Mouse (Mus musculus): ENCODE data around the gene Ugt1a7c. TPM values are rescaled to one million over a fixed set of nuclear protein-coding genes. Genes with fewer than 3 reads are reported as not detected.
"Not testable (repeated sequence)": the region's sequence is repeated elsewhere in the genome, so short reads cannot be mapped to it uniquely, and the experiment has no call there.

The Ugt1a7c gene
- polyA plus RNA-seq, 1 experiment from 2014 or later, result 2.3 TPM

- not testable (repeated sequence) for ATAC-seq (ENCODE audit: borderline replicate concordance, extremely low read depth, low FRiP score, low TSS enrichment); H3K4me1 ChIP-seq; H3K27ac ChIP-seq; H3K36me3 ChIP-seq; H3K27me3 ChIP-seq; H3K4me2 ChIP-seq; H3K4me3 ChIP-seq; H3K9me3 ChIP-seq; H3K9ac ChIP-seq
- WGBS, result 59% methylated on average over 4 of the region's 4 CpGs
Measured at GRCm38 (mm10) chr1:88125827-88126360, 31.0 kb downstream of the Ugt1a7c start.

DNA sequence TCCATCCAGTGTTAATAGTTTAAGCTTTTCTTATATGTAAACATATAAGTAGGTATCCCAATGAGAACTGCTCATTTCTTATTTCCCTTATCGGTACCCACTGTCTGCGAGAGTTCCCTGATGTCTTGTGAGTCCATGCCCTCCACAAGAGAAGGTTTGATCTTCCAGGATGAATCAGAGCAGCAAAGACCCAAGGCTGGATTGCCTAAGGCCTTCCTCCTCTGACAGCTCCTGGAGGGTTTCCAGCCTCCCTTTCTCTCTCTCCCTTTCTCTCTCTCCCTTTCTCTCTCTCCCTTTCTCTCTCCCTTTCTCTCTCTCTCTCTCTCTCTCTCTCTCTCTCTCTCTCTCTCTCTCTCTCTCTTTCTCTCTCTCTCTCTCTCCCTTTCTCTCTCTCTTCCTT lies 34.2 kb downstream of the Ugt1a7c start:
- not testable (repeated sequence) for H3K36me3 ChIP-seq; H3K27me3 ChIP-seq; H3K4me3 ChIP-seq; H3K9me3 ChIP-seq; ATAC-seq (ENCODE audit: borderline replicate concordance, extremely low read depth, low FRiP score, low TSS enrichment); H3K9ac ChIP-seq; H3K27ac ChIP-seq; H3K4me2 ChIP-seq; H3K4me1 ChIP-seq
- 64% methylated on average over 2 of the region's 2 CpGs for WGBS

DNA sequence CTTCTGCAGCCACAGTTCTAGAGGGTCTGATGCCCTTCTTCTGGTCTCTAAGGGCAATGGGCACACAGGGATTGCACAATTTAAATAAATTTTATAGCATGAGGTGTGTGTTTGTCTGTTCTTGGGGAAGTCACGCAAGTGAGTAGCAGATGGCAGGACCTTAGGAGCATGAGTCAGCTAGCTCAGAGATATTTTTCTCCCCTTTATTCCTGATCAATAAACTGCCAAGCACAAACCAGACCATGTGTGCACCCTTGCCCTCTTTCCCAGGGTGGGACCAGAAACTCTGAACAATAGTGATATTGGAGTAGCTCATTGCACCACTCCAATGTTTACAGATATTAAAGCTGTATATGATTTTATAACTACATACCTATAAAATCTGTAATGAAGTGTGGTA lies 35.4 kb downstream of the Ugt1a7c start:
- H3K9me3 ChIP-seq; H3K9ac ChIP-seq; ATAC-seq (ENCODE audit: borderline replicate concordance, extremely low read depth, low FRiP score, low TSS enrichment); H3K4me3 ChIP-seq; H3K4me1 ChIP-seq; H3K36me3 ChIP-seq; H3K27me3 ChIP-seq; H3K4me2 ChIP-seq; H3K27ac ChIP-seq: not testable (repeated sequence)
- WGBS, result 69% methylated on average over 1 of the region's 1 CpGs

GRCm38 (mm10) chr1:88133908-88134456 lies 39.1 kb downstream of the Ugt1a7c start:
- ATAC-seq (ENCODE audit: borderline replicate concordance, extremely low read depth, low FRiP score, low TSS enrichment), result no peak
- peak overlapping the region; percentile 41; the same call in 1 of the 2 replicates for H3K27ac ChIP-seq

DNA sequence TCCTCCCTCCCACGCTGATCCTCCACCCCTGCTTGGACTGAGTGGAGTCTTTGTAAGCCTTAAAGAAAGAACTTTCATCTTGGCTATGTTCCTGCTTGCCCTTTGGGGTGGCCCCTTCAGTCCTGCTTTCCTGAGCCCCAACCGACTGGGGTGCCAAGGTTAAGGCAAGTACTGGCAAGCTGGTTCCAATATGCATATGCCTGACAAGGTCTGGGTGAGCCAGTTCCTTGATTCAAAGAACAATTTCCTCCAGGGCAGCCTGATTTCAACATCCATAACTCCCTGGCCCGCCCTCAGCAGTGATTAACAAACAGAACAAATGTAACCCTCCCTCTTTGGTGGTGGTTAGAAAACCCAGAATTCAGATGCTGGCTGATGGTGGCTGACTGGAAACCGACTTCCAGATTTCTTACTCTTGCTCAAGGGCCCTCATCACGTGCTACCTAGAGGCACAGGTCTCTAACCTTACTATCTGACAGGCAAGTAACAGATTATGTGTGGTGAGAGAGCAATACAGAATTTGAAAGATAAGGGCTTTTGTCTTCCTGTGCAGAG lies 39.7 kb downstream of the Ugt1a7c start, which contains the start of gene Ugt1a6a:
TSS of gene Ugt1a6a (plus strand) at position 353 of the 555 bp plus-strand sequence.
- ATAC-seq (ENCODE audit: borderline replicate concordance, extremely low read depth, low FRiP score, low TSS enrichment), result not testable (repeated sequence)
- H3K27ac ChIP-seq, result peak within 1 kb of the TSS; percentile 41; the same call in 1 of the 2 replicates
- 35% methylated on average over 5 of the region's 5 CpGs for WGBS

More at GRCm38 (mm10) chr1:88133908-88134456, 39.1 kb downstream of the Ugt1a7c start:
- Histone ChIP-seq H3K9ac (no peak overlapping the region), H3K9me3 (no peaks in the 10 kb centered on the region), H3K4me3 (no peak overlapping the region), H3K4me1 (no peaks in the 10 kb centered on the region; the same call in 1 of the 2 replicates), H3K27me3 (no peaks in the 10 kb centered on the region), H3K4me2 (no peak overlapping the region), H3K36me3 (no peaks in the 10 kb centered on the region)
- WGBS, result 55% methylated on average over 3 of the region's 3 CpGs

DNA sequence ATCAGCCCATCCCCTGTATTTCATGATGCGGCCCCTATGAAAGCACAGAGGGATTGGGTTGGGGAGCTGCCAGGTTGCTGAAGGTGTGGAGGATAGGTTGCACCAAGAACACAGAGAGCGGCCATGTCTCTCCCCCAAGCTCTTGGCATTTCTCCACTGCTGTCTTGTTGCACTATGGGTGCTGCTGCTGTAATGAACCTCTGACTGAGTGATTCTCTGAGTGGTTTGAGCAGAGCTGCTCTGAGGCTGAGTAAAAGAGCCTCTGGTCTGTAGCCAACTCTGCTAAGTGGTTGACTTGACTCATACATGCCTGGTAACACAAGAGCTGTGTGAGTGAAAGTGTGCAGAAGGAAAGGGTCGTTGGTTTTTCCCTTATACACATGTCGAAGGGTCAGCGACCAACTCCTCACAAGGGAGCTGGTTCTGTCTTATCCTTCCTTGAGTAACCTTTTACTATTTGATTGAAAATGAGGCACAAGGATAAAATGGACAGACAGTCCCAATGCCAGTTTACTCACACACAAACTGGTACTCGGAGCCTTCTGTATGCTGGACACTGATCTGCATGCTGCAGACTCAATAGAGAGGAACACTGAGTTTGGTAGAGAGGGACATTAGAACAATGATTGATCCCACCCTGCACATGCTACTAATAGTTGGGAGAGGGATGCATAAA lies 40.5 kb downstream of the Ugt1a7c start:
- ATAC-seq (ENCODE audit: borderline replicate concordance, extremely low read depth, low FRiP score, low TSS enrichment); H3K27ac ChIP-seq: not testable (repeated sequence)

More for the DNA sequence above, 39.7 kb downstream of the Ugt1a7c start, which contains the start of gene Ugt1a6a:
- not testable (repeated sequence) for H3K4me3 ChIP-seq, H3K27me3 ChIP-seq, H3K4me2 ChIP-seq, H3K36me3 ChIP-seq, H3K9me3 ChIP-seq, H3K9ac ChIP-seq, H3K4me1 ChIP-seq

DNA sequence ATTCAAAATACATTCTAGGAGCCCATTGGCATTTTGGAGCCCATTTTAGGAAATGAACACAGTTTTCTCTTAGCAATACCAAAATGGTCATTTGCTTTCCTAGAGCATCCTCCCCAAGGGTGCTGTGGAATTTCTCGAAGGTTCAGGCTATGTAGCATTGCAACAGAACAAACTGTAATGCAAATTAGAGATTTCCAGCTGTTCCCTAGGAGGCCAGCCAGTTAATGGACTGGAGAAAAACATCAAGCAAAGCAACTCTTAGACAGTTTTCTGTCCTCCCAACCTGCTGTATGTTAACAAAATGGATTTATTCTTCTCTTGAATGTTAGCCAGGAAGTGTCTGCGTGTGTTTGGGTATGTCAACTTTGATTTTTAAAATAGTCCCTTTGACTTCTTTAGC lies 41.8 kb downstream of the Ugt1a7c start:
- Histone ChIP-seq H3K4me3 (no peak overlapping the region), H3K9me3 (no peaks in the 10 kb centered on the region), H3K36me3 (no peaks in the 10 kb centered on the region), H3K4me2 (no peak overlapping the region), H3K27me3 (no peaks in the 10 kb centered on the region), H3K4me1 (no peaks in the 10 kb centered on the region; the same call in 1 of the 2 replicates), H3K9ac (no peak overlapping the region), H3K27ac (no peak overlapping the region)
- WGBS, result 60% methylated on average over 2 of the region's 2 CpGs
- no peak for ATAC-seq (ENCODE audit: borderline replicate concordance, extremely low read depth, low FRiP score, low TSS enrichment)

More for the DNA sequence above, 40.5 kb downstream of the Ugt1a7c start:
- H3K4me2 ChIP-seq, H3K9me3 ChIP-seq, H3K9ac ChIP-seq, H3K27me3 ChIP-seq, H3K4me1 ChIP-seq, H3K4me3 ChIP-seq, H3K36me3 ChIP-seq: not testable (repeated sequence)
- WGBS, result 70% methylated on average over 6 of the region's 6 CpGs

- Histone ChIP-seq H3K4me2 (no peak overlapping the region), H3K4me3 (no peak overlapping the region), H3K27ac (no peak overlapping the region), H3K36me3 (no peaks in the 10 kb centered on the region), H3K9me3 (no peaks in the 10 kb centered on the region), H3K9ac (no peak overlapping the region), H3K4me1 (no peaks in the 10 kb centered on the region; the same call in 1 of the 2 replicates), H3K27me3 (no peaks in the 10 kb centered on the region)
- ATAC-seq (ENCODE audit: borderline replicate concordance, extremely low read depth, low FRiP score, low TSS enrichment), result no peak
- WGBS, result 74% methylated on average over 3 of the region's 3 CpGs
Measured at GRCm38 (mm10) chr1:88137264-88137663, 42.4 kb downstream of the Ugt1a7c start.

GRCm38 (mm10) chr1:88138145-88138544 lies 43.3 kb downstream of the Ugt1a7c start:
- Histone ChIP-seq H3K4me1 (no peaks in the 10 kb centered on the region; the same call in 1 of the 2 replicates), H3K4me2 (no peak overlapping the region), H3K4me3 (no peak overlapping the region), H3K9ac (no peak overlapping the region), H3K36me3 (no peaks in the 10 kb centered on the region), H3K27me3 (no peaks in the 10 kb centered on the region), H3K27ac (no peak overlapping the region), H3K9me3 (no peaks in the 10 kb centered on the region)
- 80% methylated on average over 1 of the region's 1 CpGs for WGBS
- ATAC-seq (ENCODE audit: borderline replicate concordance, extremely low read depth, low FRiP score, low TSS enrichment), result no peak

DNA sequence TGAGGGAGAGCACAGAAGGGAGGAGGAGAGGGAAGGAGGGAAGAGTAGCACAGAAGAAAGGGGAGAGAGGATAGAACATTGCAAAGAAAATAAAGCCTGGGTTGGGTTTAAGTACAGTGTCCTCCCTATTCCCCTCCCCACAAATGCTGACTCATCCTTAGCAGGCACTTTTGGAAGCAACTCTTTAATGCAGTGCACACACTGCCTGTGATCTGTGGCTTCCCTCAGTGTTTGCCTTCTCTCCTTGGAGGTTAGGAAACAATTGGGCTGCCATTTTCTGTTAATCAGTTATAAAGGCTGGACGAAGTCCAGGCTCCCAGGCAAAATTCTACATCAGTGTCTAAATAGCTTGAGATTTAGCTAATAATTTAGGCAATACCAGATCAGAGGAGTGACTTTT lies 45.6 kb downstream of the Ugt1a7c start:
- not testable (repeated sequence) for H3K27ac ChIP-seq, H3K27me3 ChIP-seq, H3K36me3 ChIP-seq, H3K4me1 ChIP-seq, H3K4me3 ChIP-seq, H3K4me2 ChIP-seq, H3K9ac ChIP-seq, H3K9me3 ChIP-seq
- peak; percentile 70; the same call in 1 of the 2 replicates for ATAC-seq (ENCODE audit: borderline replicate concordance, extremely low read depth, low FRiP score, low TSS enrichment)
- 40% methylated on average over 1 of the region's 1 CpGs for WGBS

- 3% methylated on average over 5 of the region's 5 CpGs for WGBS
Measured at GRCm38 (mm10) chr1:88143966-88144675, 49.3 kb downstream of the Ugt1a7c start.

More at GRCm38 (mm10) chr1:88143966-88144675, 49.3 kb downstream of the Ugt1a7c start:
- H3K27ac ChIP-seq, H3K4me2 ChIP-seq, H3K36me3 ChIP-seq, H3K9me3 ChIP-seq, H3K9ac ChIP-seq, H3K4me3 ChIP-seq, H3K4me1 ChIP-seq, H3K27me3 ChIP-seq: not testable (repeated sequence)
- ATAC-seq (ENCODE audit: borderline replicate concordance, extremely low read depth, low FRiP score, low TSS enrichment), result 0 out of 2 replicates have a peak, but pooled peaks have one; percentile 39

All from lung, embryonic 15.5 days (tissue).